Mouse (Mus musculus) MEL (cell line): ENCODE data around the gene Tmem164.
"Not testable (repeated sequence)": the region's sequence is repeated elsewhere in the genome, so short reads cannot be mapped to it uniquely, and the experiment has no call there.

Experiments
- BHLHE40 ChIP-seq: IDR thresholded peaks from 2 replicates; pipeline ENCODE4 v1.6.1; 2012; ENCODE audit warnings: low read depth, mild to moderate bottlenecking, inconsistent platforms, low read length, improper control_type of control experiment, borderline replicate concordance
- CTCF ChIP-seq, 3 experiments: IDR thresholded peaks in 2 of 3; conservative IDR thresholded peaks in 1 of 3; 2 replicates each; pipeline ENCODE4 v1.5.1; 2011 to 2012; ENCODE audit warnings: low read length in 3 of 3, low read depth in 2 of 3, mild to moderate bottlenecking in 2 of 3, improper control_type of control experiment in 1 of 3, inconsistent platforms in 1 of 3, mixed read lengths in 1 of 3, moderate library complexity in 1 of 3; ENCODE audit not compliant: control insufficient read depth in 1 of 3, insufficient read depth in 1 of 3, poor library complexity in 1 of 3, severe bottlenecking in 1 of 3
- EP300 ChIP-seq, 2 experiments: IDR thresholded peaks; 2 replicates each; pipeline ENCODE4 v1.6.1; 2011; ENCODE audit warnings: improper control_type of control experiment in 2 of 2, low read length in 2 of 2, low read depth in 1 of 2, mild to moderate bottlenecking in 1 of 2
- ETS1 ChIP-seq: IDR thresholded peaks from 2 replicates; pipeline ENCODE4 v1.6.1; 2012; ENCODE audit warnings: low read depth, mild to moderate bottlenecking, inconsistent platforms, low read length, improper control_type of control experiment, moderate library complexity
- GATA1 ChIP-seq: IDR thresholded peaks from 2 replicates; pipeline ENCODE4 v1.6.1; 2011; ENCODE audit warnings: low read depth, low read length, improper control_type of control experiment
- KAT2A ChIP-seq: conservative IDR thresholded peaks from 2 replicates; pipeline ENCODE4 v1.6.1; 2012; ENCODE audit warnings: low read depth, low read length, improper control_type of control experiment, inconsistent platforms
- POLR2A ChIP-seq, 2 experiments: IDR thresholded peaks; 2 replicates each; pipeline ENCODE4 v1.6.1; 2011 to 2012; ENCODE audit warnings: low read length in 2 of 2, mild to moderate bottlenecking in 2 of 2, control low read depth in 1 of 2, improper control_type of control experiment in 1 of 2, low read depth in 1 of 2, moderate library complexity in 1 of 2; ENCODE audit not compliant: control insufficient read depth in 1 of 2, insufficient read depth in 1 of 2, poor library complexity in 1 of 2
- TBP ChIP-seq: IDR thresholded peaks from 2 replicates; pipeline ENCODE4 v1.8.0; 2011; ENCODE audit warnings: low read depth, low read length, improper control_type of control experiment
- TCF12 ChIP-seq: IDR thresholded peaks from 2 replicates; pipeline ENCODE4 v1.6.1; 2014; ENCODE audit warnings: low read depth, mild to moderate bottlenecking, inconsistent platforms, low read length, improper control_type of control experiment, moderate library complexity
- USF1 ChIP-seq: IDR thresholded peaks from 2 replicates; pipeline ENCODE4 v1.6.1; 2014; ENCODE audit warnings: low read depth, mild to moderate bottlenecking, inconsistent platforms, low read length, improper control_type of control experiment, moderate library complexity

GRCm38 (mm10) chrX:142632990-142633389 lies 48.2 kb upstream of the Tmem164 start:
- not testable (repeated sequence) for TF ChIP-seq GATA1; POLR2A (IDR thresholded peaks at IDR 0.05; ENCODE audit: control insufficient read depth in 1 of 2, insufficient read depth in 1 of 2, low read depth in 1 of 2, low read length in 2 of 2, poor library complexity in 1 of 2); TBP; USF1; ETS1; CTCF (IDR thresholded peaks at IDR 0.05 in 2 of 3, conservative IDR thresholded peaks at IDR 0.05 in 1 of 3; ENCODE audit: control insufficient read depth in 1 of 3, insufficient read depth in 1 of 3, low read depth in 2 of 3, low read length in 3 of 3, poor library complexity in 1 of 3, severe bottlenecking in 1 of 3); EP300 (IDR thresholded peaks at IDR 0.05; ENCODE audit: low read depth in 1 of 2, low read length in 2 of 2); TCF12; BHLHE40; KAT2A
